Mouse (Mus musculus) common myeloid progenitor, adult 5-6 weeks (primary cell): Measurements from ENCODE around the gene Mvb12b. TPM values are rescaled to one million over a fixed set of nuclear protein-coding genes. Genes with fewer than 3 reads are reported as not detected.

ENCODE experiments used
- ATAC-seq: replicated peaks from 2 replicates; pipeline ENCODE4 v1.8.0; 2016; ENCODE audit warnings: low read depth, mild to moderate bottlenecking, moderate TSS enrichment, inconsistent platforms; ENCODE audit not compliant: poor library complexity, severe bottlenecking
- total RNA-seq: library from RNA; stranded (forward); fragments of 200-1000, 187-1606 nt; gene quantifications from 2 replicates; pipeline ENCODE4 v1.2.3, GENCODE M21; 2017

Gene Mvb12b
- total RNA-seq, 1 experiment from 2014 or later, result 25.3 TPM

DNA sequence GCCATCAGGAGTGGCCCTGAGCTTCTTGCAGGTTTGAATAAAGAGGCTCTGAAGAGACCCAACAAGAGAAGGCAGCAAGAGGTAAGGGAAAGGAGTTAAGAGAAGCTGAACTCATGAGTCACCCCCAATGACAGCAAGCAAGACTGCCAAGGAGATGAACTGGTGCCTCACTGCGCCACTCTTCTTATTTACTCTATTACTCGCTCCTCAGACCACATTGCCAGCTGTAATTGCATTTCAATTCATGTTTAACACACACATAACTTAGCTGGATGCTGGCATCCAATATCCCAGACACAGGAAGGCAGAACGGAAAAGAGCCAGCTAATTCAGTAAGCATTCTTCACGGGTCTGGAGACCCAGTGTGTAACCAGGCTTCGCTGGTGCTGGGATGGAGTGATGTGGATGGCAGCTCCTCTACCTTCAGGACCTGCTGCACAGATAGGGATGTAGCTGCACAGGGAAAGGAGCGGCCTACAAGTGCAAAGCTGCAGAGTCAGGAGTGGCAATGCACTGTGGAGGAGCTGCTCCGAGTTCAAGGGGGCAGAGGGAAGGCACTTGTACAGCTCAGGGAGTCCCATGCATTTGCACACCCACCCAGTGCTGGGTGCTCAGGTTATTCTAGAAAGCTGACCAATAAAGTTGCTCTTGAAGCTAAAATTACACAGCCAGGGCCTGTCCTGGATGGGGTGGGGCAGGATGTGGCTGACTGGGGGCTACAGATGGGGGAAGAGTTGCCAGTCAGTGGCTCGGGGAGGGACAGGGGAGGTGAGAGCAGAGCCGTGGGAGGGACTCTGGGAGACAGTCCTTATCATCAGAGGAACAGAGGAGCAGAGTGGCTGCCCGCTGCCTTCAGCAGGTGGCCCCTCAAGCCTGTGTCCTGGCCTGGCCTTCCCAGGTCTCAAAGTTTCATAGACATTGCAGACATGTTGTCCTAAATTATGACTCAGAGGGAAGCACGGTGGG lies 34.5 kb downstream of the Mvb12b start:
- ATAC-seq, result peak; percentile 78

GRCm38 (mm10) chr2:33847196-33847834 lies 40.4 kb downstream of the Mvb12b start:
- ATAC-seq, result peak; percentile 27; the same call in 1 of the 2 replicates

GRCm38 (mm10) chr2:33846635-33847034 lies 41.1 kb downstream of the Mvb12b start:
- no peak for ATAC-seq

DNA sequence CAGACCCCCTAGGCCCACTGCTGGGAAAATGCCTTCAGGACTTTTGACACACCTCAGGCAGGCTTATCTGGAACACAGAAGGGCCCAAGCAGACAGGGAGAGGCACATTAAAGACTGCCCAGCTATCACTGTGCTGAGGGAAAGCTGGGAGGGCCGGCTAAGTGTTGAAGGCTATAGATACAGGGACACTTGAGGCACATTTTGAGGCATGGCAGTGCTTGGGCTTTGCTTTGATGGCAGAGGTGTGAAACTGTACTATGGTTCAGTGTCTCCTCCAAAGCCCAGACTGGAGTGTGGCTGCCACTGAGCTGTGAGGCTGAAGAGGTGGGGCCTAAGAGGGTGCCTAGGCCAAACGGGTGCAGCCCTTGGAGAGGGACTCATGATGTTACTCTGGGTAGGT lies 44.1 kb downstream of the Mvb12b start:
- ATAC-seq, result peak; percentile 2; the same call in 1 of the 2 replicates

GRCm38 (mm10) chr2:33842983-33843577 lies 44.7 kb downstream of the Mvb12b start:
- ATAC-seq, result peak; percentile 77

- no peak for ATAC-seq
Observed at GRCm38 (mm10) chr2:33841980-33842379, 45.8 kb downstream of the Mvb12b start.

DNA sequence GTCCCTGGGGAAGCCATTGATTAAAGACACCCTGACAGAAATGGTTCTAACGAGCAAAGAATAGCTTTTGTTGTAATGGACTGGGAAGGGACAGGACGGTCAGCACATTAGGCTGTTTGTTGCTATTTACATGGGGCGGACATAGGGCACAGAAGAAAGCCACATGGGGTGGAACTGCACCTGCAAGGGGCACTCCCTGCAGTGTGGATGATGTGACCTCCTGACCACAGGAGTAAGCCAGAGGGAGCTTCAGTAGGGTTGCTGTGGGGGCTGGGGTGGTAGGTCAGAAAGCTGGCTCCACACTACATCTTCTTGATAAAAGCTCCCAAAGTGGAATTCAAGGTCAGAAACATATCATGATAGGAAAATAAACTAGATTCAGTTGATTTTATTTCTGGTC lies 47.3 kb downstream of the Mvb12b start:
- ATAC-seq, result no peak

DNA sequence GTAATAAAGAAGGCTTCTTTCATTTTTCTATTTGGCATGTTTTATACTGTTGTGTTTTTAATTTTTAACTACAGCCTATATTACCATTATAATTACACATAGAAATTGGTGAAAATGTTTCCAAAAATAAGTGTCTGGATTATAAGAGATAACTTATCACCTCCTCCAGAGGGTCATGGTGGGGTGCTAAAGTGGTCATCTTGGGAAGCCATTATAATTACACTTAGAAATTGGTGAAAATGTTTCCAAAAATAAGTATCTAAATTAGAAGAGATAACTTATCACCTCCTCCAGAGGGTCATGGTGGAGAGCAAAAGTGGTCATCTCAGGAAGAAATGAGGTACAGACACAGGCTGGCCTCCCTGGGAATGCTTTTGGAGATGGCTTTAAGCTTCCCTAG lies 48.5 kb downstream of the Mvb12b start:
- ATAC-seq, result no peak

DNA sequence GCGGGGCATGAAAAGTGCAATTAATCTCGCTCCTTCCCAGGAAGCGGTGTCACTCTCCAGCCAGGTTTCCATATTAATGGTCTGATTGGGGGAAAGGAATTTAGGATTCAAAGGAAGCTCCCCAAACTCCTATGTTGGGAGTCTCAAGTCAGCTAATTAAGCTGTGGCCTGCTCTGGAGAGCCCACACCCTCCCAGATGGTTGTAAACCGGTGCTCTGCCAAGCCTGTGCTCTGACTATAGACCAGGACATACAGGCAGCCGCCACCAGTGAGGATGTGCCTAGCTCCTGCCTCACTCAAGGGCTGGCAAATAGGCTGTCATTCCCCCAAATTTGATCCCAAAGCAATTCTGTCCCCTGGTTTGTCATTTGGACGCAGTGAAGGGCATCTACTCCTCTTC lies 50.4 kb downstream of the Mvb12b start:
- ATAC-seq, result no peak

- no peak for ATAC-seq
Observed at GRCm38 (mm10) chr2:33836660-33837213, 51.0 kb downstream of the Mvb12b start.

DNA sequence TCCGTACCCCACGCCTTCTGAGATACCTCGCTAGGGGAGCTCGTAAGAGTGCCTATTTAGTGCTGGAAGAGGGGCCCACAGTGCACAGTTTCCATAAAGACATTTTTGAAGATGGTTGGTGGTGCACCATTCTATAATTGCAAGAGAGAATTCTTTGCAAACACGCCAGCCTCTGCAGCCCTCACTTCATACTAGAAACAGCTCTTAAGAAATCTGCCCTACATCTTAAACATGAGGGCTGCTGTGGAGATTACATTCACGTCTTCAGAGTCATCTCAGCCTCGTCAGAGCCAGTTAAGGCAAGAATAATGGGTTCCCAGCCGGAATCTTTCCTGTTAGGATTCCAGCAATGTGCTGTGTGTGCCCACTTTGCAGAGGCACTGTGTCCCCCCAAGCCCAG lies 52.7 kb downstream of the Mvb12b start:
- no peak for ATAC-seq

- ATAC-seq, result no peak
Observed at GRCm38 (mm10) chr2:33833902-33834301, 53.8 kb downstream of the Mvb12b start.

DNA sequence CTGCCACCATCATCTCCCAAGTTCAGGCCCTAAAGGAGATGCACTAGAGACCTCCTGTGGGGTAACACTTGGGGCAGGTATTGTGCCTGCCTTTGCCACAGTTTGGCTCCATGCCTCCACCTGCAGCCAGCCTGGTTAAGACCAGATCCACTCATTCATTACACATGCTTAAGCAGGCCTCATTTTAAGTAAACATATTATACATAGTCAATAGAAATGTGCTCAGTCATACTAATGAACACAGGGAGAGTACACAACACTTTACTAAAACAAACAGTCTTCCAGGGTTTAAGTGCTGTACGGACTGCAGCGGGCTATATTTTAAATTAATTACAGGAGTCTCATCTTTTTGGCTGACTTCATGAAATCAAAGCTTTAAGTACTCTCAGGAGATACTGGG lies 57.9 kb downstream of the Mvb12b start:
- no peak for ATAC-seq

GRCm38 (mm10) chr2:33826777-33827176 lies 61.0 kb downstream of the Mvb12b start:
- no peak for ATAC-seq

GRCm38 (mm10) chr2:33824935-33825514 lies 62.7 kb downstream of the Mvb12b start:
- ATAC-seq, result no peak

DNA sequence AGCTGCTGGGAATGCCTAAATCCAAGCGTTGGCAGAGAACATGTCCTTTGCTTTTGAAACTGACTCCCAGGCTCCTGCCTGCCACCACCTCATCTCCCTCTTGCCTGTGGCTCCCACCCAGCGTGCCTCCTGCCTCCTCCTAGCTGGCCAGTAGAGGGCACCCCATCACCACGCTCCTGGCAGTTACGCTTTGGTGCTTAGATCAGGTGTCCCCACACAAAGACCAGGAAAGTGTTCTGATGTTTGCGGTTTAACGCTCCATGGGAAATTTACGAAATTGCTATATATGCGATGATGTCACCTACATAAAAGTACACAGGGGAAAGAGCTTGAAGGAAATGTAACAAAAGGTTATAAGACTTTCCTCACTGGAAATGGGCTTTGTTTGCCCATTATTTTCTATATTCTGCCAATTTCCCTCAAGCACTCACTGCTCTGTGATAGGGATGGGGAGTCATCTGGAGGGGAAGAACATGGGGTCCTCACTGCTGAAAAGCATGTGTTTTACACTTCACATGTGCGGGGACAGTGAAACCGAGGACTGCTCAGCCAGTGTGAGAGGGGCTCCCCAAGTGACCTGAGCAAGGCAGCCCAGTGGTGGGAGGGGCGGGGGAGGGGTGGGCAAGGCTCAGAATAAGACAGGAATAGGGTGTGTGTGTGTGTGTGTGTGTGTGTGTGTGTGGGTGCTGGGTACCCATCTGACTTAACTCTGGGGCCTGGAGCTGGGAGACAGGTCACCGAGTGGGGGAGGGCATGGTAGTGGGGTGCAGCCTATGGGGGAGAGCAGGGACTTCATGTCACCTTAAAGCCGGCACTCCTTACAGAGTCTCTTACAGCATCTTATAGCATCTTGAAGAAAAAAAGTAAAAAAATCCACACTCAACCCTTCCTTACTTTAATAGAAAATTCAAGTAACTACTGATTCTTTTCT lies 65.8 kb downstream of the Mvb12b start:
- ATAC-seq, result peak; percentile 96

GRCm38 (mm10) chr2:33820450-33820849 lies 67.3 kb downstream of the Mvb12b start:
- no peak for ATAC-seq

GRCm38 (mm10) chr2:33820037-33820436 lies 67.7 kb downstream of the Mvb12b start:
- ATAC-seq, result no peak

DNA sequence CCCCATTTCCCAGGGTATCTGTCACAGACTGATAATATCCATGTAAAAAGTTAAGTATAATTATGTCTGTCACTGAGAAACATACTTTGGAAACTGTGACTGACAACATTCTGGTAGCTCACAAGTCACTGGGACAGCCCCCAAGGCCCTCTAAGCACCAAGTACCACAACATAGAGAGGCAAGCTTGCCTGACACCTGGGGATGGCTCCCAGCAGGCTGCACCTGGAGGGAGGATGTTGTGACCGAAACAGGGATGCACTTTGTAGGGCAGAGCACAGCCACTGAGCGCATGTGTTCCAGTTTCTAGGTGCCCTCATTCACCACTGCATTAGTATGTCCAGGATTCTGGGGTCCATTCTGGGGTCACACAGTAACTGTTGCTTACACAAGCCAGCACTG lies 69.4 kb downstream of the Mvb12b start:
- no peak for ATAC-seq
